Mouse (Mus musculus) heart, embryonic 16.5 days (tissue): ENCODE results near the gene Glrx5. TPM values are rescaled to one million over a fixed set of nuclear protein-coding genes. Genes with fewer than 3 reads are reported as not detected.

Experiments used
- ATAC-seq: fragments of 200-750 bp; cut with Nextera tagmentation; replicated peaks from 2 replicates; pipeline ENCODE4 v1.8.0; 2017; ENCODE audit warnings: moderate number of reproducible peaks; ENCODE audit not compliant: insufficient read depth, low FRiP score; ENCODE audit errors: extremely low read depth
- H3K27ac ChIP-seq: fragments of 300-500 bp; sonication (generic); 2 replicates; pipeline ENCODE4 v1.5.1; 2014; ENCODE audit warnings: mild to moderate bottlenecking, low read length, control low read depth, moderate library complexity
- H3K27me3 ChIP-seq: fragments of 300-500 bp; sonication (generic); 2 replicates; pipeline ENCODE4 v1.6.1; 2014; ENCODE audit warnings: low read length, mixed read lengths; ENCODE audit not compliant: control insufficient read depth, insufficient read depth
- H3K36me3 ChIP-seq: fragments of 300-500 bp; sonication (generic); 2 replicates; pipeline ENCODE4 v1.6.1; 2014; ENCODE audit not compliant: control insufficient read depth, insufficient read depth
- H3K4me1 ChIP-seq: fragments of 300-500 bp; sonication (generic); 2 replicates; pipeline ENCODE4 v1.6.1; 2014; ENCODE audit warnings: low read length, mixed read lengths; ENCODE audit not compliant: control insufficient read depth, insufficient read depth
- H3K4me2 ChIP-seq: fragments of 300-500 bp; sonication (generic); 2 replicates; pipeline ENCODE4 v1.6.1; 2014; ENCODE audit warnings: low read depth, mild to moderate bottlenecking, control low read depth, low read length
- H3K4me3 ChIP-seq: fragments of 300-500 bp; sonication (generic); 2 replicates; pipeline ENCODE4 v1.5.1; 2014; ENCODE audit warnings: mild to moderate bottlenecking, control low read depth, low read length
- H3K9ac ChIP-seq: fragments of 300-500 bp; sonication (generic); 2 replicates; pipeline ENCODE4 v1.6.1; 2014; ENCODE audit warnings: low read length, control low read depth
- H3K9me3 ChIP-seq: fragments of 300-500 bp; sonication (generic); replicated peaks from 2 replicates; pipeline ENCODE4 v1.6.1; 2016; ENCODE audit warnings: low read length; ENCODE audit not compliant: control insufficient read depth
- WGBS: fragments of 180-500 bp; shearing (Covaris S2); extraction: QIAGEN DNeasy Blood & Tissue Kit; methylation state at CpG from one replicate; pipeline ENCODE4 v1.1.7; 2014; 5-methylcytosine and 5-hydroxymethylcytosine counted together
- polyA plus RNA-seq: library from polyadenylated mRNA; unstranded; fragments of >200 nt; fragmentation: Nextera tagmentation; extraction: Ambion mirVana; gene quantifications from 2 replicates; pipeline ENCODE4 v1.2.1, GENCODE M21; 2015

The Glrx5 gene
- polyA plus RNA-seq, 1 experiment from 2014 or later: 173 TPM

- H3K4me2 ChIP-seq: peak overlapping the region; percentile 10
- ATAC-seq: no peak
- 68% methylated on average over 8 of the region's 8 CpGs for WGBS
- peaks cover 7% of the 10 kb centered on the region; the same call in 1 of the 2 replicates for H3K9me3 ChIP-seq
- H3K27ac ChIP-seq: no peak overlapping the region
- no peak overlapping the region for H3K4me3 ChIP-seq
- no peaks in the 10 kb centered on the region for H3K36me3 ChIP-seq
- H3K27me3 ChIP-seq: no peaks in the 10 kb centered on the region
- H3K4me1 ChIP-seq: peaks cover 5% of the 10 kb centered on the region; the same call in 1 of the 2 replicates
- no peak overlapping the region for H3K9ac ChIP-seq
Observed at GRCm38 (mm10) chr12:105021441-105022069, 10.9 kb upstream of the Glrx5 start.

GRCm38 (mm10) chr12:105022141-105022540, 10.3 kb upstream of the Glrx5 start:
- Histone ChIP-seq H3K9me3 (peaks cover 7% of the 10 kb centered on the region; the same call in 1 of the 2 replicates), H3K9ac (no peak overlapping the region), H3K27me3 (no peaks in the 10 kb centered on the region), H3K4me2 (peak overlapping the region; percentile 10; the same call in 1 of the 2 replicates), H3K27ac (no peak overlapping the region), H3K36me3 (no peaks in the 10 kb centered on the region), H3K4me3 (no peak overlapping the region), H3K4me1 (peaks cover 5% of the 10 kb centered on the region; the same call in 1 of the 2 replicates)
- 57% methylated on average over 7 of the region's 7 CpGs for WGBS
- ATAC-seq: no peak

GRCm38 (mm10) chr12:105022776-105023175, 9.7 kb upstream of the Glrx5 start:
- WGBS: 91% methylated on average over 9 of the region's 9 CpGs
- Histone ChIP-seq H3K27ac (no peak overlapping the region), H3K9me3 (peaks cover 7% of the 10 kb centered on the region; the same call in 1 of the 2 replicates), H3K36me3 (no peaks in the 10 kb centered on the region), H3K4me2 (no peak overlapping the region), H3K4me1 (peaks cover 5% of the 10 kb centered on the region; the same call in 1 of the 2 replicates), H3K4me3 (no peak overlapping the region), H3K27me3 (no peaks in the 10 kb centered on the region), H3K9ac (no peak overlapping the region)
- no peak for ATAC-seq

GRCm38 (mm10) chr12:105025271-105025946, 7.1 kb upstream of the Glrx5 start:
- H3K9ac ChIP-seq: no peak overlapping the region
- H3K27me3 ChIP-seq: no peaks in the 10 kb centered on the region
- peaks cover 4% of the 10 kb centered on the region; the same call in 1 of the 2 replicates for H3K36me3 ChIP-seq
- no peak overlapping the region for H3K4me2 ChIP-seq
- no peak overlapping the region for H3K27ac ChIP-seq
- 35% methylated on average over 8 of the region's 8 CpGs for WGBS
- ATAC-seq: no peak
- H3K4me1 ChIP-seq: peaks cover under 1% of the 10 kb centered on the region; the same call in 1 of the 2 replicates
- no peak overlapping the region for H3K4me3 ChIP-seq
- peaks cover 7% of the 10 kb centered on the region; the same call in 1 of the 2 replicates for H3K9me3 ChIP-seq

GRCm38 (mm10) chr12:105025947-105026586, 6.4 kb upstream of the Glrx5 start:
- Histone ChIP-seq H3K27me3 (no peaks in the 10 kb centered on the region), H3K36me3 (peaks cover 4% of the 10 kb centered on the region; the same call in 1 of the 2 replicates), H3K4me2 (no peak overlapping the region), H3K9ac (no peak overlapping the region), H3K4me3 (no peak overlapping the region), H3K4me1 (peaks cover 7% of the 10 kb centered on the region), H3K9me3 (peaks cover 7% of the 10 kb centered on the region; the same call in 1 of the 2 replicates), H3K27ac (no peak overlapping the region)
- WGBS: 46% methylated on average over 10 of the region's 10 CpGs
- no peak for ATAC-seq

- peaks cover 12% of the 10 kb centered on the region for H3K4me1 ChIP-seq
- 30% methylated on average over 15 of the region's 15 CpGs for WGBS
- H3K4me2 ChIP-seq: no peak overlapping the region
- peaks cover 7% of the 10 kb centered on the region; the same call in 1 of the 2 replicates for H3K9me3 ChIP-seq
- H3K27ac ChIP-seq: no peak overlapping the region
- H3K27me3 ChIP-seq: no peaks in the 10 kb centered on the region
- H3K4me3 ChIP-seq: no peak overlapping the region
- ATAC-seq: no peak
- H3K9ac ChIP-seq: no peak overlapping the region
- H3K36me3 ChIP-seq: peaks cover 4% of the 10 kb centered on the region; the same call in 1 of the 2 replicates
Observed at GRCm38 (mm10) chr12:105027323-105027991, 5.0 kb upstream of the Glrx5 start.

GRCm38 (mm10) chr12:105029890-105030289, 2.6 kb upstream of the Glrx5 start:
- peaks cover 4% of the 10 kb centered on the region; the same call in 1 of the 2 replicates for H3K36me3 ChIP-seq
- WGBS: 85% methylated on average over 9 of the region's 9 CpGs
- no peak overlapping the region for H3K27ac ChIP-seq
- ATAC-seq: no peak
- no peak overlapping the region for H3K4me2 ChIP-seq
- no peaks in the 10 kb centered on the region for H3K27me3 ChIP-seq
- peaks cover 26% of the 10 kb centered on the region for H3K4me1 ChIP-seq
- H3K9ac ChIP-seq: no peak overlapping the region
- no peak overlapping the region for H3K4me3 ChIP-seq
- H3K9me3 ChIP-seq: no peaks in the 10 kb centered on the region

- peaks cover 4% of the 10 kb centered on the region; the same call in 1 of the 2 replicates for H3K36me3 ChIP-seq
- ATAC-seq: no peak
- H3K4me1 ChIP-seq: peaks cover 26% of the 10 kb centered on the region
- H3K9me3 ChIP-seq: no peaks in the 10 kb centered on the region
- WGBS: 4% methylated on average over 37 of the region's 37 CpGs
- peak overlapping the region; percentile 65 for H3K27ac ChIP-seq
- no peaks in the 10 kb centered on the region for H3K27me3 ChIP-seq
- H3K4me3 ChIP-seq: peak overlapping the region; percentile 85
- H3K9ac ChIP-seq: peak overlapping the region; percentile 83
- H3K4me2 ChIP-seq: peak overlapping the region; percentile 95
Observed at GRCm38 (mm10) chr12:105031081-105032058, 1.1 kb upstream of the Glrx5 start.
